Mouse (Mus musculus): ENCODE data around the gene Tex2. TPM values are rescaled to one million over a fixed set of nuclear protein-coding genes. Genes with fewer than 3 reads are reported as not detected.
"Not testable (repeated sequence)": the region's sequence is repeated elsewhere in the genome, so short reads cannot be mapped to it uniquely, and the experiment has no call there.

Tex2 gene
- polyA plus RNA-seq, 1 experiment from 2014 or later = 16.0 TPM

DNA sequence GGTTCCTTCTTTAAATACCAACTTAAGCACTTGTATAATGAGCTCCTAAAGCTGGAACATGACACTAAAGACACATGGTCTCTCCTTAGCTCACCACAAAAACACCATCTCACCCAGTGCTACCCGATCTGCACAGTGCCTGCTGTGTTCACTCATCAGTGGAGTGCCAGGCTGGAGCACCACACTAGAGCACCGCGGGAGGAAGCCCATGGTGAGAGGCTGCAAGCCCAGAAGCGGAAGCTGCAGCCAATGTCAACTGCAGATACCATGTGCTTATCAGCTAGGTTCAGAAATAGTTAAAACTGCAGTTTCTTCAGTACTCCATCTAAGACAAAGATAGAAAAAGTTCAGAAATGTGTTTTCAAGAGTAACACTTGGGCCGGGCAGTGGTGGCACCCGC, 14.9 kb downstream of the Tex2 start:
- H3K27me3 ChIP-seq = no peaks in the 10 kb centered on the region
- DNase-seq (ENCODE audit: low read depth, low spot score) (no peak), ATAC-seq (no peak)
- ChIA-PET CTCF (interaction anchor here (1.2 to 1.8 kb wide), 2 partner anchors 13 to 26 kb away, joined by 3 to 4 read pairs; no protein-coding TSS in a partner anchor), POLR2A (interaction anchor here (0.9 kb wide), 1 partner anchor 23 kb away, joined by 3 read pairs; no protein-coding TSS in a partner anchor)
- in situ Hi-C loops (cut with MboI; ENCODE audit: low pct_unique_long_range_greater_than_20kb) = no loop called here
- TF ChIP-seq CTCF (IDR thresholded peaks at IDR 0.05) = no peak

DNA sequence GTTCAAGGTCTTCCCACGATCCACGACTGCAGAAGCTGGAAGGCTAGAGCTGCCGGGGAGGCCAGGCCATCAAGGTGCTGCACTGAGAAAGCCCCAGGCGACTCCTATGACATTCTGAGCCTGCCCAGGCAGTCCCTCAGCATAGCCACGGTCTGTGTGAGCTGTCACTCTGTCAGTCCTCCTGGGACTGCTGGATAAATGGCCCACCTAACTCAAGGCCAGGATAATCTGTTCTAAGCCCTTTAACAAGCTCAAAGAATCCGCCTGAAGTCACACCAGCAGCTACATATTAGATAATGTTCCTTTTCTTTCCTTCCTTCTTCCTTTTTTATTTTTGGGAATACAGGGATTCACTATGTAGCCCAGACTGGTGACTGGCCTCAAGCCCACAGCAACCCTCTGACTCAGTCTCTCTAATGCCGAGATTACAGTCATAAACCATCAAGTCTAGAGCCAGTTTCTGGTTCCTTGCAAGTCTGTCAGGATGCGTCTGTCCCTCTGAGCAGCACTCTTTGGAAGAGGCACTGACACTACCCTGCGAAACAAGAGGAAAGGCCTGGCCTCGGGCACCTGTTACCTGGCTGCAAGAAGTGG, 15.4 kb downstream of the Tex2 start:
- ChIA-PET CTCF (interaction anchor here (1.2 to 1.8 kb wide), 3 partner anchors 14 to 37 kb away, joined by 3 to 4 read pairs (median 4); no protein-coding TSS in a partner anchor), POLR2A (interaction anchor here (0.9 kb wide), 1 partner anchor 23 kb away, joined by 3 read pairs; no protein-coding TSS in a partner anchor)
- H3K27me3 ChIP-seq = no peaks in the 10 kb centered on the region
- in situ Hi-C loops (cut with MboI; ENCODE audit: low pct_unique_long_range_greater_than_20kb) = no loop called here
- no peak for TF ChIP-seq CTCF (IDR thresholded peaks at IDR 0.05)
- ATAC-seq (no peak), DNase-seq (ENCODE audit: low read depth, low spot score) (no peak)

DNA sequence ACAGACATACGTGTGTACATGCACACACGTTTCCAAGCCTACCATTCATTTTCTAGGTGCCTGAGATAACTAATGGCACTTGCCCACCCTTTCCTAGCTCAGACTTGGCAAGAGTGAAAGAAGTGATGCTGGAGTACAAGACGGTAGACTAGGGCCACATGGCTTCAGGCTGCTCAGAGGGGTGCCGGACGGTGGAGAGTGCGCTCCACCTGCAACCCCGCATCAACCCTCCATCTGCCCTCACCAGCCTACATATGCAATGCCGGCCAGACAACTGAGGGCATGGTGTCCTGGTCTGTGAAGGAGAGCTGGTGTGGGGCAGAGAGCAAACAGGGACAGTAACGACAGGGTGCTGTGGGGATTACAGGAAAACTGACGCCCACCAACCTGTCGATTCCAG, 22.0 kb downstream of the Tex2 start:
- no peak for ATAC-seq
- no peaks in the 10 kb centered on the region for H3K27me3 ChIP-seq
- in situ Hi-C loops (cut with MboI; ENCODE audit: low pct_unique_long_range_greater_than_20kb) = no loop called here
- ChIA-PET CTCF (no interaction called here), POLR2A (no interaction called here)
- no peak for DNase-seq (ENCODE audit: low read depth, low spot score)
- no peak for TF ChIP-seq CTCF (IDR thresholded peaks at IDR 0.05)

DNA sequence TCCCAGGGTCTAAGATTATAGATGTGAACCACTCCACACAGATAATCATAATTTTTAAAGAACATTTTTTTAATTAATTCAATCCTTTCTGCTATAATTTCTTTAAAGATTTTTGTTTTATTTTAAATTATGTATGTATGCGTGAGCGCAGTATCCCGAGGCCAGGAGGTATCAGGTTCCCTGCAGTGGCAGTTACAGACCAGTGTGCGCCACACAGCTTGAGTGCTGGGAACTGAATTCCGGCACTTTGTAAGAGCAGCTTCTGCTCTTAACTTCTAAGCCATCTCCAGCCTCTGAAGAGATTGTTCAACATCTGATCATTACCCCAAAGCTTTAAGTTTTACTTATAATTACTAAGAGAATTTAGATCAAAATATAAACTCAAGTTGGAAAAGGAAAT, 23.1 kb downstream of the Tex2 start:
- CTCF ChIA-PET = no interaction called here
- in situ Hi-C loops (cut with MboI; ENCODE audit: low pct_unique_long_range_greater_than_20kb) = no loop called here
- no peak for TF ChIP-seq CTCF (IDR thresholded peaks at IDR 0.05)
- no peaks in the 10 kb centered on the region for H3K27me3 ChIP-seq
- ATAC-seq = no peak
- POLR2A ChIA-PET = no interaction called here
- no peak for DNase-seq (ENCODE audit: low read depth, low spot score)

DNA sequence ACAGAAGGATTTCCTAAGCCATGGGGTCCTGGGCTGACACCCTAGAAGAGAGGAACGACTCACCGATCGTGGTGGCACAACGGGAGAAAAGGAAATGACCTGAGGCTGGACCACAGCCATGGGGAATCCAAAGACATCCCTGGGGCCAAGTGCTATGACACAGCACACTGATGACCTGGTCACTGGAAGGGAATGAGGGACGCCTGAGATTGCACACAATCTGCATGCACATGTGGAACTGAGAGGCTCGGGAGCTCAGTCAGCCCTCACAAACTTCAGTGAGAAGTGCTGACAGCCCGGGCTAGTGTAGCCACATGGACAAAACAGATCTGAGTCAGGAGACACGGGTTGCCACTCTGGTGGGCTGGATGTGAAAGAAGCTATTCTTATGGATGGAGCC, 24.4 kb downstream of the Tex2 start:
- TF ChIP-seq CTCF (IDR thresholded peaks at IDR 0.05) = no peak
- in situ Hi-C loops (cut with MboI; ENCODE audit: low pct_unique_long_range_greater_than_20kb) = no loop called here
- DNase-seq (ENCODE audit: low read depth, low spot score) (no peak), ATAC-seq (no peak)
- no peaks in the 10 kb centered on the region for H3K27me3 ChIP-seq
- ChIA-PET POLR2A (no interaction called here), CTCF (no interaction called here)

DNA sequence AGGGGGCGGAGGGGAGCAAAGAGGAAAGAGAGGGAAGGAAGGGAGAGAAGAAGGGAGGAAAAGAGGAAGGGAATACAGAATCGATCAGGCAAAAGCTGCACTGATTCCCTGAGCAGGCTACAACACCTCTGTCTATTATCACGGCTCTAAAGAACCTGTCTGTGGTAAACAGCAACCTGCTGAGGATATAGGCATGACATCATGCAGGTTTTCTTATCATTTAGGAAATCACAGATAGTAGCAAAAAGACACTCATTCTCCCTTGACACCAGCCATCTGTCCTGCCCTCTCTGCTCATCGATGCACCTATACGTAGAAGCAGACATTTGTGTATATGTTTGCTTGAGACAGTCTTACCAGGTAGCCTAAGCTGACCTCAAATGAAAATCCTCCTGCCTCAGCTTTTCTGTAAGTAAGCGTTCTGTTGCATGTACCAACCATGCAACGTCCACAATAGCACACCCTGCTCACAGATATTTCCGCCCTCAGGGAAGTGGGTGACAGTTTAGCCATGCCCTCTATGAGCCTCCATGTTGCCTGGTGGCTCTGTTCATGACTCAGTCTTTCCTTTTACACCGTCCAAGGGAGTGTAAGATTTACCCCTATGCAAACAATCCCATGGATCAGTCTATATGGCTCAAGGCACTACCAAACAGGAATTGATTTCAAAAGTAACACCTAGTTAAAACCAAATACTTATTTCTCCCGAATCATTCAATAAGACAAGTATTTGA, 25.3 kb downstream of the Tex2 start:
- no peaks in the 10 kb centered on the region for H3K27me3 ChIP-seq
- in situ Hi-C loops (cut with MboI; ENCODE audit: low pct_unique_long_range_greater_than_20kb) = no loop called here
- ChIA-PET CTCF (no interaction called here), POLR2A (no interaction called here)
- TF ChIP-seq CTCF (IDR thresholded peaks at IDR 0.05) = no peak
- ATAC-seq (no peak), DNase-seq (ENCODE audit: low read depth, low spot score) (no peak)

DNA sequence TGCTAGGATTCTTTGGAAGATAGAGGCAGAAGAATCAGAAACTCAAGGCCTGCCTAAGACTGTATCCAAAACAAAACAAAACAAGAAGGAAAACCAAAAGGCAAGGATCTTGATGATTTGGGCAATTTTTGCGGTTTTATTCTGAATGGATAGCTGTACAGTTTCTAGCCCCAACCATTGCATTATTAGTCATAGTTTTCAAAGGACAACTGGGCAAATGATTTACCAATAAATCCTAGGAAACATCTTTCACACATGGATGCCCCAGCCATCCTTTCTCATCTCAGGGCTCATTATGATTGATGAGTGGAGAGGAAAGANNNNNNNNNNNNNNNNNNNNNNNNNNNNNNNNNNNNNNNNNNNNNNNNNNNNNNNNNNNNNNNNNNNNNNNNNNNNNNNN, 29.4 kb downstream of the Tex2 start:
- ATAC-seq (peak; percentile 24), DNase-seq (ENCODE audit: low read depth, low spot score) (peak; percentile 60)
- in situ Hi-C loops (cut with MboI; ENCODE audit: low pct_unique_long_range_greater_than_20kb) = no loop called here
- no peaks in the 10 kb centered on the region for H3K27me3 ChIP-seq
- ChIA-PET POLR2A (no interaction called here), CTCF (no interaction called here)
- TF ChIP-seq CTCF (IDR thresholded peaks at IDR 0.05) = no peak

DNA sequence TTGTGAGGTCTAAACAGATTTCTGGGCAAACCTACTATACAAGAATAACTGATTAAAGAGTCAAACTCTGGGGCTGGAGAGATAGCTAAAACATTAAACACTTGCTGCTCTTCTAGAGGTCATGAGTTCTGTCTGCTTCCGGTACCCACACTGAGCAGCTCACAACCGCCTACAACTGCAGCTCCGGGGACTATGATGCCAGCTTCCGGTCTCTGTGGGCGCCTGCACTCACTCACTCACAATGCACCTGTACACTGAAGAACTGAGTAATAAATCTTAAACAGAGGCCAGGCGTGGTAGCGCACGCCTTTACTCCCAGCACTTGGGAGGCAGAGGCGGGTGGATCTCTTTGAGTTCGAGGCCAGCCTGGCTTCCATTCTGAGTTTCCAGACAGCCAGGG, 31.9 kb downstream of the Tex2 start:
- CTCF ChIA-PET = interaction anchor here (1.0 kb wide), 1 partner anchor 28 kb away, joined by 3 read pairs; no protein-coding TSS in a partner anchor

DNA sequence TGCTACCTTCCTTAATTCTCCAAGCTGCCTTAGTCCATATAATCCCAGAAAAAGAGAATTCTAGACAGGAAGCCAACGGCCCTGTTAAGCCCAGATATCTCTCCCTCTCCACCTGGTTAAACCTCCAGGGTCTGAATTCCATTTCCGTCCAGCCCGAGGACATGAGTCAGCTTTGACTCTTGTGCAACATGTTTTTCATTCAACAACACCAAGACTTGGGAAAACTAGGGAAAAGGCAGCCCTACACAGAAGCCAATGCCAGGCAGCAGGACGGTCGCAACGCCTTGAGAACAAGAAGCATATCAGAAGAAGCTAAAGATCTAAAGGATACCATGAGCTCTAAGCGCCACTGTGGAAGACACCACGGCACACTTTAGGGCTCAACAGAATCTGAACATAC, 32.8 kb downstream of the Tex2 start:
- POLR2A ChIA-PET = no interaction called here
- no peak for DNase-seq (ENCODE audit: low read depth, low spot score)
- in situ Hi-C loops (cut with MboI; ENCODE audit: low pct_unique_long_range_greater_than_20kb) = no loop called here
- no peaks in the 10 kb centered on the region for H3K27me3 ChIP-seq
- CTCF ChIA-PET = interaction anchor here (1.0 kb wide), 1 partner anchor 28 kb away, joined by 3 read pairs; no protein-coding TSS in a partner anchor
- ATAC-seq = no peak
- no peak for TF ChIP-seq CTCF (IDR thresholded peaks at IDR 0.05)

More for the DNA sequence above, 31.9 kb downstream of the Tex2 start:
- DNase-seq (ENCODE audit: low read depth, low spot score) = no peak
- POLR2A ChIA-PET = interaction anchor here (0.5 kb wide), 1 partner anchor 42 kb away, joined by 4 read pairs; no protein-coding TSS in a partner anchor
- H3K27me3 ChIP-seq = no peaks in the 10 kb centered on the region
- TF ChIP-seq CTCF (IDR thresholded peaks at IDR 0.05) = no peak
- in situ Hi-C loops (cut with MboI; ENCODE audit: low pct_unique_long_range_greater_than_20kb) = no loop called here
- no peak for ATAC-seq

DNA sequence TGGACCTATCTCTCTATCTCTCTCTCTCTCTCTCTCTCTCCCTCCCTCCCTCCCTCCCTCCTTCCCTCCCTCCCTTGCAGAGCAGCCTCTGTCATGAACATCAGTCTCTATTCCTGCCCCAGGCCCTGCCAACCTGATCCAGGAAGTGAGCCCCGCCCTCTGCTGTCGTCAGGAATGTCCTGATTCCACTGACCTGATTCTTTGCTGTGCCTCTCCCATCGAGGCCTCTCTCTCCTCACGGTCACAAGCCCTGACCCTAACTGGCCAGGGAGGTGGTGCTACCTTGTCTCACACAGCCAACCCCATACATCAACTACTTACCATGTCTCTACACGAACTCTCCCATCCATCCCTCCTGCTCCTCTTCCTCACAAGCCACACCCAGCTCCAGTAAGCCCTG, 33.3 kb downstream of the Tex2 start:
- no peak for TF ChIP-seq CTCF (IDR thresholded peaks at IDR 0.05)
- no peaks in the 10 kb centered on the region for H3K27me3 ChIP-seq
- DNase-seq (ENCODE audit: low read depth, low spot score) (no peak), ATAC-seq (no peak)
- CTCF ChIA-PET = no interaction called here
- in situ Hi-C loops (cut with MboI; ENCODE audit: low pct_unique_long_range_greater_than_20kb) = no loop called here
- POLR2A ChIA-PET = no interaction called here

DNA sequence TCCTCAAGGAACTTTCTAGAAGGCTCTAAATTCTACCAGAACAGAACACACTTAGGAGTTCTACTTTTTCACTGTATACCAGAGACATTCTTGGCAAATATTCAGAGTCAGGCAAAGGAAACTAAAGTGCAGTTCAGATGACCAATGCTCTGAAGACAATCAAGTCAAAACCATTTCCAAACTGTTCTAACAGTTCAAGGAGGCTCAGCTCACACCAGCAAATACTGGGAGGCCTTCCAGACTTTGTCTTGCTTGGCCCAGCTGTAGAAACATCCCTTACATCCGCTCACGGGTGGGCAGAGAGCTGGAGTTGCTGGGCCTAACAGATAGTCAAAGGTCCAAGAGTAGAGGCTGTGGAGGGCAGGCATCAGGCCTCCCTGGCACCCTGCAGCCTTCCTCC, 34.1 kb downstream of the Tex2 start:
- ChIA-PET POLR2A (interaction anchor here (0.7 kb wide), 1 partner anchor 10 kb away, joined by 5 read pairs; no protein-coding TSS in a partner anchor), CTCF (no interaction called here)
- DNase-seq (ENCODE audit: low read depth, low spot score) (no peak), ATAC-seq (no peak)
- no peaks in the 10 kb centered on the region for H3K27me3 ChIP-seq
- in situ Hi-C loops (cut with MboI; ENCODE audit: low pct_unique_long_range_greater_than_20kb) = no loop called here
- no peak for TF ChIP-seq CTCF (IDR thresholded peaks at IDR 0.05)

DNA sequence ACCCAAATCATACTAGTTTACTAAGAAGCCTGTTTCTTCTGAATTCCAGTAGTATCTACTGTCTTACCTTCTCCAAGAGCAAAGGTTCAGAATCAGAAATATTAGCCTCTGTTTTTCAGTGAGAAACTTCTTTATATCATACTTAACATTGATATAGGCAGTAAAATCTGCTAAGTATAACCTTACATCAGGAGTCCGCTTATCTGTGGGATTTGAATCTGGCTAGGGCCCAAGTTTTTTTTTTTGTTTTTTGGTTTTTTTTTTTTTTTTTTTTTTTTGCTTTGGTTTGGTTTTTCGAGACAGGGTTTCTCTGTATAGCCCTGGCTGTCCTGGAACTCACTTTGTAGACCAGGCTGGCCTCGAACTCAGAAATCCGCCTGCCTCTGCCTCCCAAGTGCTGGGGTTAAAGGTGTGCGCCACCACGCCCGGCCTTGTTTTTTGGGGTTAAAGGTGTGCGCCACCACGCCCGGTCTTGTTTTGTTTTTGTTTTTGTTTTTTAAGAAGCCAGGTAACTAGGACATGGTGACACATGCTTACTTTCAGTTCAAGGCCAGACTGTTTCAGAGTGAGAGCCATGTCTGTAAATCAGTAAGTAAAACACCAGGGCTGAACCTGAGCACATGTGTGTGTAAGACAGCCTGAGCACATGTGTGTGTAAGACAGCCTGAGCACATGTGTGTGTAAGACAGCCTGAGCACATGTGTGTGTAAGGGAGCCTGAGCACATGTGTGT, 35.4 kb downstream of the Tex2 start:
- in situ Hi-C loops (cut with MboI; ENCODE audit: low pct_unique_long_range_greater_than_20kb); POLR2A ChIA-PET; DNase-seq (ENCODE audit: low read depth, low spot score); H3K27me3 ChIP-seq; ATAC-seq: not testable (repeated sequence)
- CTCF ChIA-PET = interaction anchor here (0.9 kb wide), 1 partner anchor 23 kb away, joined by 3 read pairs; no protein-coding TSS in a partner anchor

Measured in Patski (cell line).